Mouse (Mus musculus) erythroid progenitor cell, adult 5-6 weeks (primary cell): Measurements from ENCODE around the gene Lonp2. TPM values are rescaled to one million over a fixed set of nuclear protein-coding genes. Genes with fewer than 3 reads are reported as not detected.

ENCODE experiments used
- ATAC-seq: replicated peaks from 2 replicates; pipeline ENCODE4 v1.8.0; 2016; ENCODE audit warnings: moderate number of reproducible peaks, mild to moderate bottlenecking, moderate TSS enrichment, inconsistent platforms; ENCODE audit not compliant: poor library complexity, low FRiP score, severe bottlenecking
- total RNA-seq, 2 experiments: library from RNA; stranded (forward) in 1 of 2; stranded (reverse) in 1 of 2; fragments of 150-400 nt in 1 of 2; fragments of 186-747, 209-891 nt in 1 of 2; gene quantifications; 2 replicates each; pipeline versions ENCODE4 v1.2.3 to v1.2.4; 2015 to 2017; ENCODE audit warnings: low replicate concordance in 2 of 2

The Lonp2 gene
- total RNA-seq, 2 experiments from 2014 or later, result 13.4 to 31.9 TPM

GRCm38 (mm10) chr8:86744313-86745220, 120.7 kb downstream of the Lonp2 start:
- peak; percentile 1; the same call in 1 of the 2 replicates for ATAC-seq

GRCm38 (mm10) chr8:86745221-86745934, 121.5 kb downstream of the Lonp2 start, which contains the start of the genes Gm10638 and Siah1a:
Gene Gm10638, plus strand, starts transcription at chr8:86745699.
Gene Siah1a, minus strand, starts transcription at chr8:86745934.
- peak; percentile 65 for ATAC-seq

GRCm38 (mm10) chr8:86745935-86746441, 122.1 kb downstream of the Lonp2 start:
- ATAC-seq, result peak; percentile 76

GRCm38 (mm10) chr8:86746511-86746910, 122.7 kb downstream of the Lonp2 start:
- ATAC-seq, result peak; percentile 53; the same call in 1 of the 2 replicates

GRCm38 (mm10) chr8:86749842-86750241, 126.0 kb downstream of the Lonp2 start:
- ATAC-seq, result no peak

- no peak for ATAC-seq
Measured at GRCm38 (mm10) chr8:86756948-86757733, 133.3 kb downstream of the Lonp2 start.

GRCm38 (mm10) chr8:86758651-86759050, 134.8 kb downstream of the Lonp2 start:
- ATAC-seq, result no peak

GRCm38 (mm10) chr8:86759090-86759491, 135.2 kb downstream of the Lonp2 start:
- peak; percentile 75 for ATAC-seq

GRCm38 (mm10) chr8:86760746-86761145, 136.9 kb downstream of the Lonp2 start:
- no peak for ATAC-seq

GRCm38 (mm10) chr8:86762806-86763205, 139.0 kb downstream of the Lonp2 start:
- ATAC-seq, result no peak

- peak; percentile 94 for ATAC-seq
Measured at GRCm38 (mm10) chr8:86765155-86765554, 141.3 kb downstream of the Lonp2 start.

- no peak for ATAC-seq
Measured at GRCm38 (mm10) chr8:86765669-86766068, 141.8 kb downstream of the Lonp2 start.

- no peak for ATAC-seq
Measured at GRCm38 (mm10) chr8:86766548-86767211, 142.8 kb downstream of the Lonp2 start.

GRCm38 (mm10) chr8:86768499-86768898, 144.7 kb downstream of the Lonp2 start:
- no peak for ATAC-seq

- no peak for ATAC-seq
Measured at GRCm38 (mm10) chr8:86769945-86770715, 146.3 kb downstream of the Lonp2 start.
